Mouse (Mus musculus) embryonic facial prominence, embryonic 15.5 days (tissue): ENCODE measurements around the gene Grin3a. TPM values are rescaled to one million over a fixed set of nuclear protein-coding genes. Genes with fewer than 3 reads are reported as not detected.
"Not testable (repeated sequence)": the region's sequence is repeated elsewhere in the genome, so short reads cannot be mapped to it uniquely, and the experiment has no call there.

Experiments
- ATAC-seq: fragments of 200-750 bp; cut with Nextera tagmentation; 2 replicates; pipeline ENCODE4 v1.8.0; 2017; ENCODE audit warnings: low read depth, moderate TSS enrichment; ENCODE audit not compliant: insufficient number of reproducible peaks, low FRiP score, low TSS enrichment
- H3K27ac ChIP-seq: fragments of 300-500 bp; sonication (generic); replicated peaks from 2 replicates; pipeline ENCODE4 v1.5.1; 2015; ENCODE audit warnings: mild to moderate bottlenecking, inconsistent platforms
- H3K27me3 ChIP-seq: fragments of 300-500 bp; sonication (generic); 2 replicates; pipeline ENCODE4 v1.6.1; 2015; ENCODE audit warnings: inconsistent platforms
- H3K36me3 ChIP-seq: fragments of 300-500 bp; sonication (generic); 2 replicates; pipeline ENCODE4 v1.6.1; 2015; ENCODE audit warnings: mild to moderate bottlenecking, inconsistent platforms
- H3K4me1 ChIP-seq: fragments of 300-500 bp; sonication (generic); 2 replicates; pipeline ENCODE4 v1.6.1; 2015; ENCODE audit warnings: inconsistent platforms
- H3K4me2 ChIP-seq: fragments of 300-500 bp; sonication (generic); replicated peaks from 2 replicates; pipeline ENCODE4 v1.6.1; 2015; ENCODE audit warnings: mild to moderate bottlenecking, inconsistent platforms
- H3K4me3 ChIP-seq: fragments of 300-500 bp; sonication (generic); replicated peaks from 2 replicates; pipeline ENCODE4 v1.5.1; 2015; ENCODE audit warnings: mild to moderate bottlenecking, inconsistent platforms
- H3K9ac ChIP-seq: fragments of 300-500 bp; sonication (generic); 2 replicates; pipeline ENCODE4 v1.6.1; 2015; ENCODE audit warnings: inconsistent platforms
- H3K9me3 ChIP-seq: fragments of 300-500 bp; sonication (generic); replicated peaks from 2 replicates; pipeline ENCODE4 v1.6.1; 2016; ENCODE audit warnings: inconsistent platforms
- WGBS: fragments of 180-500 bp; shearing (Covaris S2); methylation state at CpG from one replicate; pipeline ENCODE4 v1.1.7; 2015; 5-methylcytosine and 5-hydroxymethylcytosine counted together
- polyA plus RNA-seq: library from polyadenylated mRNA; unstranded; fragments of >200 nt; fragmentation: Nextera tagmentation; extraction: Ambion mirVana; gene quantifications from 2 replicates; pipeline ENCODE4 v1.2.1, GENCODE M21; 2015

The Grin3a gene
- polyA plus RNA-seq, 1 experiment from 2014 or later: 2.0 TPM

GRCm38 (mm10) chr4:49628941-49629340 lies 216.6 kb downstream of the Grin3a start:
- Histone ChIP-seq H3K4me2 (no peak overlapping the region), H3K4me1 (0 out of 2 replicates have a peak, but pooled peaks cover 4% of the 10 kb centered on the region), H3K9ac (no peak overlapping the region), H3K27ac (no peak overlapping the region), H3K36me3 (no peaks in the 10 kb centered on the region; the same call in 1 of the 2 replicates), H3K27me3 (no peaks in the 10 kb centered on the region), H3K9me3 (no peaks in the 10 kb centered on the region), H3K4me3 (no peak overlapping the region)
- WGBS: 69% methylated on average over 5 of the region's 5 CpGs
- ATAC-seq: no peak

GRCm38 (mm10) chr4:49626973-49627372 lies 218.6 kb downstream of the Grin3a start:
- no peaks in the 10 kb centered on the region for H3K36me3 ChIP-seq
- no peaks in the 10 kb centered on the region for H3K4me1 ChIP-seq
- H3K9ac ChIP-seq: no peak overlapping the region
- no peaks in the 10 kb centered on the region for H3K27me3 ChIP-seq
- H3K4me2 ChIP-seq: no peak overlapping the region
- H3K4me3 ChIP-seq: no peak overlapping the region
- no peaks in the 10 kb centered on the region for H3K9me3 ChIP-seq
- WGBS: 2% methylated on average over 3 of the region's 3 CpGs
- H3K27ac ChIP-seq: no peak overlapping the region
- no peak for ATAC-seq

GRCm38 (mm10) chr4:49624969-49625368 lies 220.6 kb downstream of the Grin3a start:
- not testable (repeated sequence) for H3K9me3 ChIP-seq, H3K4me3 ChIP-seq, H3K27ac ChIP-seq, H3K4me1 ChIP-seq, ATAC-seq, H3K36me3 ChIP-seq, H3K4me2 ChIP-seq, H3K9ac ChIP-seq, H3K27me3 ChIP-seq
- 85% methylated on average over 4 of the region's 4 CpGs for WGBS

- H3K36me3 ChIP-seq: no peaks in the 10 kb centered on the region
- no peak overlapping the region for H3K27ac ChIP-seq
- H3K4me2 ChIP-seq: no peak overlapping the region
- WGBS: 87% methylated on average over 4 of the region's 4 CpGs
- no peaks in the 10 kb centered on the region for H3K4me1 ChIP-seq
- no peak overlapping the region for H3K9ac ChIP-seq
- no peaks in the 10 kb centered on the region for H3K9me3 ChIP-seq
- no peak for ATAC-seq
- H3K27me3 ChIP-seq: no peaks in the 10 kb centered on the region
- H3K4me3 ChIP-seq: no peak overlapping the region
Observed at GRCm38 (mm10) chr4:49623916-49624315, 221.6 kb downstream of the Grin3a start.

- H3K4me2 ChIP-seq: no peak overlapping the region
- no peaks in the 10 kb centered on the region for H3K36me3 ChIP-seq
- no peaks in the 10 kb centered on the region for H3K27me3 ChIP-seq
- ATAC-seq: no peak
- H3K9me3 ChIP-seq: no peaks in the 10 kb centered on the region
- H3K27ac ChIP-seq: no peak overlapping the region
- no peak overlapping the region for H3K9ac ChIP-seq
- WGBS: 56% methylated on average over 2 of the region's 2 CpGs
- H3K4me1 ChIP-seq: no peaks in the 10 kb centered on the region
- H3K4me3 ChIP-seq: no peak overlapping the region
Observed at GRCm38 (mm10) chr4:49622272-49622671, 223.3 kb downstream of the Grin3a start.

GRCm38 (mm10) chr4:49619861-49620260 lies 225.7 kb downstream of the Grin3a start:
- H3K4me2 ChIP-seq, H3K9ac ChIP-seq, H3K4me1 ChIP-seq, H3K27ac ChIP-seq, H3K27me3 ChIP-seq, H3K4me3 ChIP-seq, H3K9me3 ChIP-seq, H3K36me3 ChIP-seq, ATAC-seq: not testable (repeated sequence)
- 87% methylated on average over 7 of the region's 7 CpGs for WGBS

- H3K9ac ChIP-seq: no peak overlapping the region
- H3K4me3 ChIP-seq: no peak overlapping the region
- H3K27me3 ChIP-seq: no peaks in the 10 kb centered on the region
- H3K36me3 ChIP-seq: no peaks in the 10 kb centered on the region
- no peaks in the 10 kb centered on the region for H3K4me1 ChIP-seq
- 87% methylated on average over 10 of the region's 10 CpGs for WGBS
- H3K4me2 ChIP-seq: no peak overlapping the region
- H3K27ac ChIP-seq: no peak overlapping the region
- H3K9me3 ChIP-seq: no peaks in the 10 kb centered on the region
- no peak for ATAC-seq
Observed at GRCm38 (mm10) chr4:49616924-49617323, 228.6 kb downstream of the Grin3a start.

Other genes with a start within 250 kb of the Grin3a start
- 35.7 and 39.3 TPM in 2 replicates for gene Tmem246, start 247.9 kb downstream of the Grin3a start, polyA plus RNA-seq
- gene Rnf20, start 213.7 kb downstream of the Grin3a start, polyA plus RNA-seq: 37.7 and 43.1 TPM in 2 replicates
- gene Ppp3r2, start 163.7 kb downstream of the Grin3a start, polyA plus RNA-seq: 0.05 and 0.07 TPM in 2 replicates